Mouse (Mus musculus) liver, embryonic 12.5 days (tissue): ENCODE data around the gene Palld. TPM values are rescaled to one million over a fixed set of nuclear protein-coding genes. Genes with fewer than 3 reads are reported as not detected.

Experiments
- ATAC-seq: fragments of 200-750 bp; cut with Nextera tagmentation; 2 replicates; pipeline ENCODE4 v1.8.0; 2017; ENCODE audit warnings: moderate number of reproducible peaks, mild to moderate bottlenecking, moderate library complexity
- H3K27ac ChIP-seq: fragments of 300-500 bp; sonication (generic); 2 replicates; pipeline ENCODE4 v1.5.1; 2016; ENCODE audit warnings: mild to moderate bottlenecking
- H3K27me3 ChIP-seq: fragments of 300-500 bp; sonication (generic); replicated peaks from 2 replicates; pipeline ENCODE4 v1.6.1; 2016; ENCODE audit warnings: mild to moderate bottlenecking, moderate library complexity
- H3K36me3 ChIP-seq: fragments of 300-500 bp; sonication (generic); 2 replicates; pipeline ENCODE4 v1.6.1; 2016; ENCODE audit warnings: mild to moderate bottlenecking, moderate library complexity
- H3K4me1 ChIP-seq: fragments of 300-500 bp; sonication (generic); 2 replicates; pipeline ENCODE4 v1.6.1; 2016
- H3K4me2 ChIP-seq: fragments of 300-500 bp; sonication (generic); 2 replicates; pipeline ENCODE4 v1.6.1; 2016; ENCODE audit warnings: mild to moderate bottlenecking, moderate library complexity
- H3K4me3 ChIP-seq: fragments of 300-500 bp; sonication (generic); 2 replicates; pipeline ENCODE4 v1.5.1; 2016; ENCODE audit warnings: mild to moderate bottlenecking, moderate library complexity
- H3K9ac ChIP-seq: fragments of 300-500 bp; sonication (generic); 2 replicates; pipeline ENCODE4 v1.6.1; 2016; ENCODE audit warnings: mild to moderate bottlenecking, moderate library complexity
- H3K9me3 ChIP-seq: fragments of 300-500 bp; sonication (generic); replicated peaks from 2 replicates; pipeline ENCODE4 v1.6.1; 2016; ENCODE audit warnings: mild to moderate bottlenecking, moderate library complexity
- WGBS: fragments of 180-500 bp; shearing (Covaris S2); methylation state at CpG from one replicate; pipeline ENCODE4 v1.1.7; 2016; ENCODE audit not compliant: insufficient replicate concordance; 5-methylcytosine and 5-hydroxymethylcytosine counted together
- polyA plus RNA-seq: library from polyadenylated mRNA; unstranded; fragments of >200 nt; fragmentation: Nextera tagmentation; extraction: Ambion mirVana; gene quantifications from 2 replicates; pipeline ENCODE4 v1.2.1, GENCODE M21; 2016

The Palld gene
- polyA plus RNA-seq, 1 experiment from 2014 or later: 8.4 TPM

DNA sequence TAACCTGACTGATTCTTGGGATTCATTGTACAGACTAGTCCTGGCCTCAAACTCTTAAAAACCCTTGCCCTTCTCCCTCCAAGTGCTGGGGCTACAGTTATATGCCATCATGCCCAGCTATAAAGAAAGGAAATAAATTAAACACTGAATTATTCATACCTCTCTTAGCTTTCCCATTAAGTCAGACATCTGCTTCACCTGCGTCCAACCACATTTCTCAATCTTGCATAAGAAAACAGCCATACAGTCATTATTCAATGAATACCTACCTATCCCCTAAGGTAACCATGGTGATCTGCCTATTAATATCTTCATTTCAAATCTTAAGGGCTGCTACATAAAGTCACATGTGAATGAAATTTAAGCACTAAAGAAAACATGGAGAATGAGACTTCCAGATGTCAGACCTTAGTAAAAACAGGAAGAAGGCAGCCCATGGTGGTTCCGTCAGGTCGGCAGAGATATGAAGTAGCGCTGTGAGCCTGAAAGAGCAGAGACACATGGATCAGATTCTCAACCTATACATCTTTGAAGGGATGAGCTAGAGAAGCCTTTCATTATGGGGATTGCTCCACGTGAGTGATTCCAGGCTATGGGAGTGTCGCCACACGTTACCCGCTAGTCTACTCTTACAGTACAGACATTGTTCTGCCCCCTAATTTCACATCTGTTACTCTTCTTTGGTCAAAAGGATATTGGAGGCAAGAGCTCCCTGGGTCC is 193.7 kb downstream of the Palld start:
- H3K36me3 ChIP-seq: no peaks in the 10 kb centered on the region

DNA sequence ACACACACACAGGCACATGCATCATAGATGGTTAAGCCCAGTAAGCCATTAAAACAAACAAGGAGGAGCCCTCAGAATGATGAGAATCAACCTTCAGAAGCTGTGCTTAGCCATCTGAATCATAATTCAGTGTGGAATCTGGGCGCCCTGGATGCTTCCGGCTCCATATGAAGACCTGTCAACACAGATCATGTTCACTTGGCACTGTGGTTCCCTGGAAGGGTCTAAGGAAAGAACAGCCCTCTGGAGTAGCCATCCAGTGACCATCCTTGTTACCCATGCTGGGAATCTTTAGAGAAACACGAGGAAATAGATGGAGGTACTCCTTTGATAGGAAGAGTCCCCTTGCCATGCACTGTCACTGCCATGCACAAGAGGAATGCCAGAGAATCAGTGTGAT is 197.0 kb downstream of the Palld start:
- Histone ChIP-seq H3K4me2 (no peak overlapping the region), H3K4me1 (no peaks in the 10 kb centered on the region), H3K4me3 (no peak overlapping the region), H3K9ac (no peak overlapping the region), H3K27me3 (no peaks in the 10 kb centered on the region), H3K27ac (no peak overlapping the region), H3K36me3 (no peaks in the 10 kb centered on the region), H3K9me3 (no peaks in the 10 kb centered on the region)
- WGBS: 67% methylated on average over 3 of the region's 3 CpGs
- ATAC-seq: no peak

More for the DNA sequence above, 193.7 kb downstream of the Palld start:
- H3K4me3 ChIP-seq: no peak overlapping the region
- 58% methylated on average over 8 of the region's 8 CpGs for WGBS
- no peak for ATAC-seq
- peaks cover 1% of the 10 kb centered on the region; the same call in 1 of the 2 replicates for H3K4me1 ChIP-seq
- H3K9ac ChIP-seq: no peak overlapping the region
- no peak overlapping the region for H3K4me2 ChIP-seq
- H3K27me3 ChIP-seq: no peaks in the 10 kb centered on the region
- H3K27ac ChIP-seq: no peak overlapping the region
- no peaks in the 10 kb centered on the region for H3K9me3 ChIP-seq

DNA sequence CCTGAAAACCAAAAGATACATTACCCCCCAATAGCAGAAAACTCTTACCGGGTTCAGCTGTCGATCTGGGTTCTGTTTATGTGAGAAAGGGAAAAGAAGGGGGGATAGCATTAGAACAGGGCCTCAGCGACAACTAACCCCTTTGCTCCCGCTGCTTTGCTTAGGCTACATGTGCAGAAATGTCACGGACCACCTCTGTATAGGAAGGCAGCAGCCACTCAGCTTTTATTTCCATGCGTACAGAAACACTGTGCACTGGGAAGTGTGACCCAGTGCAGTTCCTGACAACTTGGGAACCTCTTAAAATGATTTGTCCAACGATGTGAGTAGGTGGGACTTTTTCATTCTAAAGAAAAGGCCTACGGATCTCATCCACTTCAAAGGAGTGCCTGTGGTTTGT is 200.4 kb downstream of the Palld start:
- no peak for ATAC-seq
- H3K4me1 ChIP-seq: no peaks in the 10 kb centered on the region
- no peak overlapping the region for H3K9ac ChIP-seq
- no peaks in the 10 kb centered on the region for H3K27me3 ChIP-seq
- H3K4me2 ChIP-seq: no peak overlapping the region
- H3K36me3 ChIP-seq: no peaks in the 10 kb centered on the region
- WGBS: 74% methylated on average over 8 of the region's 8 CpGs
- H3K27ac ChIP-seq: no peak overlapping the region
- H3K4me3 ChIP-seq: no peak overlapping the region
- no peaks in the 10 kb centered on the region for H3K9me3 ChIP-seq

DNA sequence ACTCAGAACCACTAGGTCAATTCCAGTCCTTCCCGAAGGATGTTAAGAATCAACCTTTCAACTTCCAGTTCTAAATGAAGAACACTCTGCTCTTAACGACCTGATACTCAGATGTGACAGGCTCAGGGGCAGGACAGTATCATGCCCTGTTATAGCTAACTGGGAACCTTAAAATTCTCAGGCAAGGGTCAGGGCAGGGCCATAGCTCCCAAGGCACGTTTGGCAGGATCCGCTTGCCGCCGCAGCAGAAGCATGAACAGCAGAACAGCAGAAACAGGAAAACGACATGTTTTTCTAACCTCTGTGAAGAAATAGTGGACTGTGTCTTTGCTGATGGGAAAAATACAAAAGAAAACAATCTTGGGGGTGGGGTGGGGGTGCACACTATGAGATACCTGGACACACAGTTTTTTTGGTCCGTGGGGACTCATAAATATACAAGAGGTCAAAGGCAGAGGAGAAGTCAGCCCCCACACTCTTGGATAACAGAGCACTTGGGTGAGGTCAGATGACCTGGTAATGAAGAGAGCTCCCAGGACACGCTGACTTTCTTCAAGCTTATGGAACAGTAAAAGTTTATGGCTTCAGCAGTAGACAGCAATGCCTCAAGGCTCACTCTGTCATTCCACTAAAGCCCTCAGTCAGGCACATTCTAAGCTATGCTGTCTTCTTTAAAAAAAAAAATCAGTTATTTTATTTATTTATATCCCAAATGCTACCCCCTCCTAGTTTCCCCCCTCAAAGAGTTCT is 201.4 kb downstream of the Palld start:
- no peak overlapping the region for H3K9ac ChIP-seq
- no peaks in the 10 kb centered on the region for H3K36me3 ChIP-seq
- H3K9me3 ChIP-seq: no peaks in the 10 kb centered on the region
- no peak for ATAC-seq
- H3K4me3 ChIP-seq: no peak overlapping the region
- H3K27ac ChIP-seq: no peak overlapping the region
- H3K4me2 ChIP-seq: no peak overlapping the region
- H3K27me3 ChIP-seq: no peaks in the 10 kb centered on the region
- no peaks in the 10 kb centered on the region for H3K4me1 ChIP-seq
- WGBS: 68% methylated on average over 9 of the region's 9 CpGs

DNA sequence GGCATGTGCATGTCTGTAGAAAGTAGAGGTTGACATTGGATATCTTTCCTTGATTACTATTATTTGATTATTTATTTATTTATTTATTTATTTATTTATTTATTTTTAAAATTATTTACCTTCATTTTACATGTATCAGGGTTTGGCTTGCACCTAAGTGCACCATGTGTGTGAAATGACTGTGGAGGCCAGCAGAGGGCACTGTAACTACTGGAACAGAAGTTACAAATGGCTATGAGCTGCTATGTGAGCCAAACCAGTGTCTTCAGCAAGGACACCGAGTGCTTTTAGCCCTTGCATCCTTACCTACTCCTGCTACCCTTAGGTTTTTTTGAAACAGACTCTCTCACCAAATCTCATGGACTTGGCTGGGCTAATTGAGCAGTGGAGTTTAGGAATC is 202.2 kb downstream of the Palld start:
- WGBS: 54% methylated on average over 1 of the region's 1 CpGs
- H3K36me3 ChIP-seq: no peaks in the 10 kb centered on the region
- no peak for ATAC-seq

DNA sequence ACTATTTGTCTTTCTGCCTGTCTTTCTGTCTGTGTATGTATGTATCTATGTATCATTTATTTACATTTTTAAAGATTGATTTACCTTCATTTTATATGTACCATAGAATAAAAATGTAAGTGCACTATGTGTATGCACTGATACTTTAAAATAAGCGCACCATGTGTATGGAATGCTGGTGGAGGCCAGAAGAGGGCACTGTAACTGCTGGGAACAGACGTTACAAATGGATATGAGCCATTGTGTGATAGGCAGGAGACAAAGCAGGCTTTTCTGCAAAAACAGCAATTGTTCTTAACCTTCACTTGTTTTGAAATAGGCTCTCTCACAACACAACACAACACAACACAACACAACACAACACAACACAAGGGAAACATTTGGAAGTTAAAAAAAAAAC is 203.5 kb downstream of the Palld start:
- Histone ChIP-seq H3K36me3 (no peaks in the 10 kb centered on the region), H3K4me2 (no peak overlapping the region), H3K4me1 (no peaks in the 10 kb centered on the region), H3K9ac (no peak overlapping the region), H3K4me3 (no peak overlapping the region), H3K27me3 (no peaks in the 10 kb centered on the region), H3K9me3 (no peaks in the 10 kb centered on the region), H3K27ac (no peak overlapping the region)
- no peak for ATAC-seq
- 57% methylated on average over 2 of the region's 2 CpGs for WGBS

More for the DNA sequence above, 202.2 kb downstream of the Palld start:
- H3K4me2 ChIP-seq: no peak overlapping the region
- no peak overlapping the region for H3K9ac ChIP-seq
- no peak overlapping the region for H3K4me3 ChIP-seq
- no peaks in the 10 kb centered on the region for H3K4me1 ChIP-seq
- H3K9me3 ChIP-seq: no peaks in the 10 kb centered on the region
- H3K27me3 ChIP-seq: no peaks in the 10 kb centered on the region
- no peak overlapping the region for H3K27ac ChIP-seq

DNA sequence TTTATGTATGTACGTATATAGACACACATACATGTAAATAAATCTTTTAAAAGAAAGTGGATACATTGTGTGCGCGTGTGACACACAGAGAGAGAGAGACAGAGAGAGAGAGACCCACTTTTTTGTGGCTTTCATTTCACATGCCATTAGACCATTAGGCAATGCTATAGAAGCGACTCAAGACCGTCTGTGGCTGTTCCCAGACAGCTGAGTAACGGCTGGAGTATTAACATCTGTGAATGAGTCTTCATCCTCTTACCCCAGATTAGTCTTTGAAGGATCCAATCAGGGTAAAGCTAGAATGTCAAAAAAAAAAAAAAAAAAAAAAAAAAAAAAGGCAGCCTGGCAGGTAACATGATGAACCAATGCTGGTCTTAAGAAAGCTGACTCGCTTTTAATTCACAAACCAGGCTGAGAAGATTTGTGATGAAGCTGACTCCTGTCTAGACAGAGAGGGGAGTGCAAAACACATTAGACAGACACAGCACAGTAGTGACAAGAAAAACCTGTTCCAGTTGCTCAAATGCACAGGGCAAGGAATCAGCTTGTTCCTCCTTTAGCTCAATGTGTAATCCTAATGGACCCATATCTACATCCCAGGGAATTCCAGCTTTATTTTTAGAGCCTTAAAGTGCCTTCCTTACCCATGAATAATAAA is 204.6 kb downstream of the Palld start:
- Histone ChIP-seq H3K4me3 (no peak overlapping the region), H3K27me3 (no peaks in the 10 kb centered on the region), H3K9me3 (no peaks in the 10 kb centered on the region), H3K4me1 (no peaks in the 10 kb centered on the region), H3K4me2 (no peak overlapping the region), H3K9ac (no peak overlapping the region), H3K36me3 (no peaks in the 10 kb centered on the region), H3K27ac (no peak overlapping the region)
- WGBS: 66% methylated on average over 7 of the region's 7 CpGs
- ATAC-seq: no peak

DNA sequence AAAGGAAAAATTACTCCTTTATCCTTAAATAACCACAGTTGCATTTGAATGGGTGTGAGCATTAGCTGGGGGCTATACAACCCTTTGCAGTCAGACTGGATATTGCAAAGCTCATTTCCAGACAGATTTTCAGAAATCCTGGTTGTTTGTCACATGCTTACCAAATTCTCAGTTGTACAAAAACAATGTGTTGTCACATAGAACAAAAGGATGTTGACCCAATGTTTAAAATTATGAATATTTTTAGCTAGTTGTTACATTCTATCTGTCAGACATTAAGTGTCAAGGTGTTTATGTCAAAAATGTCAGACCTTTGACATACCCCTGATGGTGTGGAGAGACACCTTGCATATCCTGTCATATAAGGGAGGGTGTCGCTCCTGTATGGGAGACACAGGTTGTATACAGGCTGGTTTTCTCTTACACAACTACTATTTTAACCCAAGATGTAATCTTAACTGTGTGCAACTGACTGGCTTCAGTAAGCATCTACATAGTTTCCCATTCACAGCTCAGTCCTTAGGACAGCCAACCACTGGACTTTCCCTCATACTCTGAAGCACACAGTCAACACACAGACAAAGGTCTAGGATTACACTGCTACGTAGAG is 205.5 kb downstream of the Palld start:
- H3K27ac ChIP-seq: no peak overlapping the region
- H3K4me2 ChIP-seq: no peak overlapping the region
- H3K36me3 ChIP-seq: no peaks in the 10 kb centered on the region
- WGBS: 63% methylated on average over 2 of the region's 2 CpGs
- H3K9ac ChIP-seq: no peak overlapping the region
- no peaks in the 10 kb centered on the region for H3K4me1 ChIP-seq
- no peak for ATAC-seq
- no peak overlapping the region for H3K4me3 ChIP-seq
- no peaks in the 10 kb centered on the region for H3K27me3 ChIP-seq
- H3K9me3 ChIP-seq: no peaks in the 10 kb centered on the region

DNA sequence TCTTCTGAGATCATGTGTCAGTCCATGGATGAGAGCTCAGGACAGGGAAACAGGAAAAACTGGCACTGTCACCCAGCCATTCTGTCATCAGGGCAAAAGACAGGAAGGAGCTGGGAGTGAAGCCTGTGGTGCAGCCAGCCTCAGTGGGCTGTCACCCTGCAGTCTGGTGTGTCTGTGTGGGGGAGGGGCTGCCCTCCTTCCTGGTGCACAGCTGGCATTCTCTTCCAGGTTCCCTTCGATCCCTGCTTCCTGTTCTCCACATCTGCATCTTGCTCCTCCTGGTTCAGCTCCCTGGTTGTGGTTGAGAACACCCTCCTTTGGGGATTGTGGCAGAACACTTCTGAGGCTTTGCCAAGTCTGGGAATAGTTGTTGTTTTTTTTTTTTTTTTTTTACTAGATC is 207.1 kb downstream of the Palld start:
- Histone ChIP-seq H3K4me1 (no peaks in the 10 kb centered on the region), H3K36me3 (no peaks in the 10 kb centered on the region), H3K27me3 (no peaks in the 10 kb centered on the region), H3K9me3 (no peaks in the 10 kb centered on the region), H3K4me3 (no peak overlapping the region), H3K4me2 (no peak overlapping the region), H3K9ac (no peak overlapping the region), H3K27ac (no peak overlapping the region)
- no peak for ATAC-seq
- 0% methylated on average over 1 of the region's 1 CpGs for WGBS

DNA sequence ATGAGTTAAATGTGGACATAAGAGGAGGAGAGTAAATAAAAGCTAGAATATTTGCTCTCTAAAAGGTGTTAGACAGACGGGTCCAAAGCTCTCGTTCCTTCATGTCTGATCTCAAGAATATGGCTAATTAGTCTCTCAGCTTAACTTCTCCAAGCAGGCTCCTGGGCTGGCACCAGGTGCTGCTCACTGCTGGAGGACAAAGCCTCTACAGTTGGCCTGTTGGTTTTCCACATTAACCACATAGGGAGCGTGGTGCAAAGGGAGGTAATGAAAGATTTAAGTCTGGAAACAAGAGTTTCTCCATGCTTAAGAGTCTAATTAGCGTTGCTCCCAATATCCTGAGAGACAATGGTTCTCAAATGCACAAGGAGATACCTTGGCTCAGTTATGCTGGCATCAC is 209.6 kb downstream of the Palld start:
- Histone ChIP-seq H3K27me3 (no peaks in the 10 kb centered on the region), H3K36me3 (no peaks in the 10 kb centered on the region), H3K4me3 (no peak overlapping the region), H3K4me2 (no peak overlapping the region), H3K27ac (no peak overlapping the region), H3K4me1 (no peaks in the 10 kb centered on the region), H3K9me3 (no peaks in the 10 kb centered on the region), H3K9ac (no peak overlapping the region)
- no peak for ATAC-seq
- WGBS: 60% methylated on average over 4 of the region's 4 CpGs

DNA sequence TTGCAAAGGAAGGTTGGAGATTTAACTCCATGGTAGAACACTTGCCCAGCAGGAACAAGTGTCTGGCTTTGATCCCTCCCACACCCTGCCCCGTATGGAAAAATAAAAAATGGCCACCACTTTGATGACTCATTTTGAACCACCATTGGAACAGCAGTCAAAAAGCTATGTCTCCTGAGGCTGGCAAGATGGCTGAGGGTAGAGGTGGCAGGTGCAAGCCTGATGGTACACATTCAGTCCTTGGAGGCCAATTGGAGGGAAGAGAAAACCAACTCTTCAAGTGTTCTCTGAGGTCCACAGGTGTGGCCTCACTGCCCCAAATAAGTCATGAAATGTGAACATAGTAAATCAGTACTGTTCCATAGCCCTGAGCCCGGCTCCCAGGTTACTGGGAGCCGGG is 210.4 kb downstream of the Palld start:
- no peaks in the 10 kb centered on the region for H3K36me3 ChIP-seq
- H3K4me3 ChIP-seq: no peak overlapping the region
- ATAC-seq: no peak
- H3K27ac ChIP-seq: no peak overlapping the region
- H3K9me3 ChIP-seq: no peaks in the 10 kb centered on the region
- H3K4me2 ChIP-seq: no peak overlapping the region
- 77% methylated on average over 3 of the region's 3 CpGs for WGBS
- no peaks in the 10 kb centered on the region for H3K4me1 ChIP-seq
- H3K27me3 ChIP-seq: no peaks in the 10 kb centered on the region
- H3K9ac ChIP-seq: no peak overlapping the region

DNA sequence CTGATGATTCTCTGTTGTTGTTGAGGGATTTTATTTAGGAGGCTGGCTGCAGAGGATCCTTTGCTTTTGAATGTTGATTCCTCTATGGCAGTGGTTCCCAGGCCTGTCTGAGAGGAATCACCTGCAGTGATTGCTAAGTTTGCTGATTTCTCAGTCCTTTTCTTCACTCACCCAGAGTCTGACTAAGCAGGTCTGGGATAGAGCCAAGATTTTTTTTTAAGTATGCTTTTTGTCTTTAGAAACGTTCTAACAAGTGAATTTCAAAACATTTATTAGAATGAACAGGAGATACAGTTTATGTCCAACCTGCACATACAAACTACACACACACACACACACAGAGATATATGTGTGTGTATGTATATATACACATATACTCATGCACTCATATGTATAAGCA is 211.1 kb downstream of the Palld start:
- Histone ChIP-seq H3K9ac (no peak overlapping the region), H3K4me3 (no peak overlapping the region), H3K27ac (no peak overlapping the region), H3K36me3 (no peaks in the 10 kb centered on the region), H3K4me1 (no peaks in the 10 kb centered on the region), H3K4me2 (no peak overlapping the region), H3K27me3 (no peaks in the 10 kb centered on the region), H3K9me3 (no peaks in the 10 kb centered on the region)
- WGBS: 30% methylated on average over 1 of the region's 1 CpGs
- no peak for ATAC-seq
